Mouse (Mus musculus) stomach, postnatal 0 days (tissue): ENCODE measurements around the gene C2cd4c. TPM values are rescaled to one million over a fixed set of nuclear protein-coding genes. Genes with fewer than 3 reads are reported as not detected.
A peak's percentile ranks its signal among the peaks of the same experiment; 100 is the strongest.

Source experiments
- ATAC-seq: fragments of 200-750 bp; cut with Nextera tagmentation; 2 replicates; pipeline ENCODE4 v1.8.0; 2017; ENCODE audit not compliant: low FRiP score, low TSS enrichment
- DNase-seq: peaks from one replicate; pipeline ENCODE4 v3.0.0-alpha.2; 2016; ENCODE audit warnings: low spot score
- H3K27ac ChIP-seq: fragments of 300-500 bp; sonication (generic); replicated peaks from 2 replicates; pipeline ENCODE4 v1.5.1; 2014; ENCODE audit warnings: mild to moderate bottlenecking, control low read depth
- H3K27me3 ChIP-seq: fragments of 300-500 bp; sonication (generic); 2 replicates; pipeline ENCODE4 v1.6.1; 2014; ENCODE audit warnings: low read length; ENCODE audit not compliant: control insufficient read depth, insufficient read depth
- H3K36me3 ChIP-seq: fragments of 300-500 bp; sonication (generic); 2 replicates; pipeline ENCODE4 v1.6.1; 2014; ENCODE audit warnings: low read length, mixed read lengths; ENCODE audit not compliant: control insufficient read depth, insufficient read depth
- H3K4me1 ChIP-seq: fragments of 300-500 bp; sonication (generic); replicated peaks from 2 replicates; pipeline ENCODE4 v1.6.1; 2014; ENCODE audit warnings: antibody characterized with exemption; ENCODE audit not compliant: control insufficient read depth, insufficient read depth
- H3K4me2 ChIP-seq: fragments of 300-500 bp; sonication (generic); replicated peaks from 2 replicates; pipeline ENCODE4 v1.6.1; 2014; ENCODE audit warnings: low read depth, mild to moderate bottlenecking, control low read depth, moderate library complexity
- H3K4me3 ChIP-seq: fragments of 300-500 bp; sonication (generic); 2 replicates; pipeline ENCODE4 v1.5.1; 2014; ENCODE audit warnings: low read depth, low read length, control low read depth
- H3K9ac ChIP-seq: fragments of 300-500 bp; sonication (generic); 2 replicates; pipeline ENCODE4 v1.6.1; 2014; ENCODE audit warnings: mild to moderate bottlenecking, low read length, control low read depth, mixed read lengths
- H3K9me3 ChIP-seq: fragments of 300-500 bp; sonication (generic); 2 replicates; pipeline ENCODE4 v1.6.1; 2016; ENCODE audit warnings: low read length; ENCODE audit not compliant: control insufficient read depth
- CTCF ChIP-seq: IDR thresholded peaks from 2 replicates; pipeline ENCODE4 v1.5.1; 2016; ENCODE audit warnings: antibody characterized with exemption, low read depth, mild to moderate bottlenecking, moderate library complexity
- EP300 ChIP-seq: optimal IDR thresholded peaks from 2 replicates; pipeline ENCODE3; 2016; ENCODE audit warnings: antibody characterized with exemption
- WGBS: fragments of 180-500 bp; shearing (Covaris S2); extraction: QIAGEN DNeasy Blood & Tissue Kit; methylation state at CpG from one replicate; pipeline ENCODE4 v1.1.7; 2014; 5-methylcytosine and 5-hydroxymethylcytosine counted together
- polyA plus RNA-seq: library from polyadenylated mRNA; unstranded; fragments of >200 nt; fragmentation: Nextera tagmentation; extraction: Ambion mirVana; gene quantifications from 2 replicates; pipeline ENCODE4 v1.2.1, GENCODE M21; 2015

The C2cd4c gene
- 0.02 and 0.07 TPM in 2 replicates for polyA plus RNA-seq

GRCm38 (mm10) chr10:79613578-79614304, at the start of gene C2cd4c:
C2cd4c (minus strand) TSS chr10:79614025.
- ATAC-seq (peak; percentile 83), DNase-seq (peak; percentile 86)
- peak within 1 kb of the TSS; percentile 49 for H3K4me3 ChIP-seq
- TF ChIP-seq CTCF (no peak), EP300 (no peak)
- H3K27ac ChIP-seq: no peak within 1 kb of the TSS
- peaks cover 3% of the 10 kb centered on the region; the same call in 1 of the 2 replicates for H3K4me1 ChIP-seq
- peaks cover 8% of the 10 kb centered on the region; the same call in 1 of the 2 replicates for H3K27me3 ChIP-seq
- H3K4me2 ChIP-seq: peak within 1 kb of the TSS; percentile 89
- no peaks in the 10 kb centered on the region for H3K36me3 ChIP-seq
- WGBS: under 1% methylated on average over 58 of the region's 60 CpGs
- no peaks in the 10 kb centered on the region for H3K9me3 ChIP-seq
- H3K9ac ChIP-seq: peak within 1 kb of the TSS; percentile 48

GRCm38 (mm10) chr10:79661861-79662260, 48.0 kb upstream of the C2cd4c start:
- no peak overlapping the region for H3K27ac ChIP-seq
- TF ChIP-seq CTCF: no peak
- TF ChIP-seq EP300: no peak
- ATAC-seq: peak; percentile 33; the same call in 1 of the 2 replicates
- no peaks in the 10 kb centered on the region for H3K27me3 ChIP-seq
- no peak overlapping the region for H3K9ac ChIP-seq
- H3K36me3 ChIP-seq: no peaks in the 10 kb centered on the region
- H3K4me1 ChIP-seq: no peaks in the 10 kb centered on the region
- no peaks in the 10 kb centered on the region for H3K9me3 ChIP-seq
- peak; percentile 43 for DNase-seq
- no peak overlapping the region for H3K4me3 ChIP-seq
- H3K4me2 ChIP-seq: no peak overlapping the region
- 32% methylated on average over 3 of the region's 3 CpGs for WGBS

GRCm38 (mm10) chr10:79660298-79660697, 46.5 kb upstream of the C2cd4c start:
- H3K4me3 ChIP-seq: no peak overlapping the region
- 76% methylated on average over 2 of the region's 2 CpGs for WGBS

GRCm38 (mm10) chr10:79658829-79659228, 45.0 kb upstream of the C2cd4c start:
- WGBS: 15% methylated on average over 4 of the region's 4 CpGs
- DNase-seq: peak; percentile 54
- H3K27ac ChIP-seq: no peak overlapping the region

More at GRCm38 (mm10) chr10:79660298-79660697, 46.5 kb upstream of the C2cd4c start:
- ATAC-seq: no peak
- Histone ChIP-seq H3K9ac (no peak overlapping the region), H3K9me3 (no peaks in the 10 kb centered on the region), H3K4me2 (no peak overlapping the region), H3K27me3 (no peaks in the 10 kb centered on the region; the same call in 1 of the 2 replicates), H3K27ac (no peak overlapping the region), H3K4me1 (no peaks in the 10 kb centered on the region), H3K36me3 (no peaks in the 10 kb centered on the region)
- TF ChIP-seq CTCF (peak; percentile 58), EP300 (no peak)
- peak; percentile 17 for DNase-seq

GRCm38 (mm10) chr10:79654946-79655395, 41.1 kb upstream of the C2cd4c start:
- no peak for ATAC-seq
- WGBS: 47% methylated on average over 1 of the region's 1 CpGs
- no peak for DNase-seq

More at GRCm38 (mm10) chr10:79658829-79659228, 45.0 kb upstream of the C2cd4c start:
- H3K27me3 ChIP-seq: no peaks in the 10 kb centered on the region; the same call in 1 of the 2 replicates
- no peak for TF ChIP-seq EP300
- peak; percentile 62 for TF ChIP-seq CTCF
- no peaks in the 10 kb centered on the region for H3K9me3 ChIP-seq
- H3K4me2 ChIP-seq: no peak overlapping the region
- H3K4me3 ChIP-seq: no peak overlapping the region
- H3K9ac ChIP-seq: no peak overlapping the region; the same call in 1 of the 2 replicates
- ATAC-seq: no peak
- no peaks in the 10 kb centered on the region for H3K36me3 ChIP-seq
- H3K4me1 ChIP-seq: no peaks in the 10 kb centered on the region

GRCm38 (mm10) chr10:79652789-79653188, 39.0 kb upstream of the C2cd4c start:
- no peaks in the 10 kb centered on the region for H3K4me1 ChIP-seq
- H3K4me3 ChIP-seq: no peak overlapping the region
- H3K9me3 ChIP-seq: no peaks in the 10 kb centered on the region
- TF ChIP-seq CTCF (no peak), EP300 (no peak)
- ATAC-seq (no peak), DNase-seq (no peak)
- H3K9ac ChIP-seq: no peak overlapping the region
- H3K27me3 ChIP-seq: no peaks in the 10 kb centered on the region; the same call in 1 of the 2 replicates
- no peak overlapping the region for H3K4me2 ChIP-seq
- H3K27ac ChIP-seq: no peak overlapping the region
- 54% methylated on average over 7 of the region's 7 CpGs for WGBS
- no peaks in the 10 kb centered on the region for H3K36me3 ChIP-seq

More at GRCm38 (mm10) chr10:79654946-79655395, 41.1 kb upstream of the C2cd4c start:
- Histone ChIP-seq H3K4me2 (no peak overlapping the region), H3K4me3 (no peak overlapping the region), H3K27ac (no peak overlapping the region), H3K27me3 (no peaks in the 10 kb centered on the region; the same call in 1 of the 2 replicates), H3K36me3 (no peaks in the 10 kb centered on the region), H3K4me1 (no peaks in the 10 kb centered on the region), H3K9me3 (no peaks in the 10 kb centered on the region), H3K9ac (no peak overlapping the region)
- TF ChIP-seq EP300 (no peak), CTCF (no peak)
